Mouse (Mus musculus) regulatory T cell (primary cell): ENCODE data around the gene B9d2.

ENCODE experiments used
- in situ Hi-C: fragments of 300-600 bp; cut with MboI, MseI; formaldehyde crosslinking; loops from one replicate; pipeline ENCODE4 v1.15.1; 2025; ENCODE audit warnings: high pct_unique_total_duplicates

The B9d2 gene

DNA sequence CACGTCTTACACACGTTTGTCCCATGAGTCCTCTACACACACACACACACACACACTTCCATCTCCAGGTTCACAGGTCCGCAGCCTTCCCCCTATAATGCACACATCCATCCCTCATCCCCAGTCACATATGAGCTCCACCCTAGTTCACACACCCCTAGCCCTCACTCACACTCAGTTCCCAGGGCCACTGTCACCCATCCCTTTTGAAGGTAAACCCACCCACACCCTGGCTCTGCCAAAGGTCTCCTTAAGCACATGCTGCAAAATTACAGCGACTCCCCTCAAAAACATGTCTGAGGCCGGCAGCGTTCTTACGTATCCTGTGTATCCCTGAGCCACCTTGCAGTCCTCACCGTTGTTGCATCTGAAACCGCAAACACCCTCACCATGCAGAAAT is 6.3 kb upstream of the B9d2 start:
- in situ Hi-C loops, result no loop called here

DNA sequence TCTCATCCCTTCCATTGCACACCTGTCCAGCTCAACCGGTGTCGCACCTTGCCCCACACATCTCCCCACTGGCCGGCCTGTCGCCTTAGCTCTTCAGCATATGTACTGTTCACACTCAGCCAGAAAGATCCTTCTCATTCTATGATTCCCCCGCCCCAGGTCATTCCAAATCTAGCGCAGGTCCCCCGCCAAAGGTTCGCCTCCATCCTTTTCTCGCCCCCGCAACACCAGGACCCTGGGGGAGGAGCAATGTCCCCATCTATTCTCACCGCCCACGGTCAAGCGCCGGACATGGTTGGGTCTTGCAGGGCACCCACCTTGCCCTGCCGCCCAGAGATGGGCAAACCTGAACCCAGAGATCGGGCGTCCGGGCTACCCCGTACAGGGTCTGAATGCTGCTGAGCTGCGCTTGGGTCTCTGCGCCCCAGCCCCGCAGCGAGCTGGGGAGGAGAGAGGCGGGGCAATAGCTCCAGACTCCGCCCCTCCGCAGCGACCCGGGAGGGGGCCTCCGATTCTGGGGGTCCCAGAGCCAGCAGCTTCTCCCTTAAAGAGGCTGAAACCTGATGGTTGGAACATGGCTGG is 5.8 kb upstream of the B9d2 start, which contains the start of gene Tmem91:
TSS of gene Tmem91 (minus strand) at position 448 of the 582 bp plus-strand sequence.
- in situ Hi-C loops, result loop anchor here (25.0 kb wide), 1 partner anchor 1512 kb away; the partner anchor contains the start of genes BC024978, Gm21983, Mia and Rab4b

- in situ Hi-C loops, result loop anchor here (25.0 kb wide), 1 partner anchor 1512 kb away; the partner anchor contains the start of genes BC024978, Gm21983, Mia and Rab4b
These were observed 5.2 kb upstream of the B9d2 start for GRCm38 (mm10) chr7:25675405-25675804.

DNA sequence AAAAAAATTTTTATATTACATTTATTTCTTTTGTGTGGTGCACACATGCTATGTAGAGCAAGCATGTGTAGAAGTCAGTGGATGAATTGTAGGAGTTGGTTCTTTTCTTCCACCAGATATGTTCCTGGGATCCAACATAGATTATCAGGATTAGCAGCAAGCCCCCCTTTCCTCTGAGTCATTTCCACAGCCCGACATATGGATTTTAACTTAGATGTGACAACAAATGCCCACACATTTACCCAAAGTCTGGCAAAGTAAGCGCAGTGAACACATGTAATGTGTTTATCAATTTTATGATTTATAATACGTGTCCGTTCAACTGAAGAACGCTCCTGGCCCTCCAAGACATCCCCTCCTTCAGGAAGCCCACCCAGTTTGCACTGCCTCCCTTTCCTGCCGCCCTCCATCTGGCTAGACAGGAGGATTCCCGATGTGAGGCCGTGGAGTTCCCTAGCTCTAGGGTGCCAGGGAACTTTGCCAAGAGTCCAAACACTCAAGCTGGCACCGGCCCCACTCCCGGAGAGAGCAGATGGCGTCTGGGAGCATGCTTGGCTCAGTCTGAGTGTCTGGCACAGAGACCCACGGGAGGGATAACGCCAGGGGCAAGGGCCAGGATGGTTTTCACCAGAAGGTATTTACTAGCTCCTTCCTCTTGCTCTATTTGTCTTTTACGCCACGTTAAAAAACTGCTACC is 4.3 kb upstream of the B9d2 start:
- in situ Hi-C loops, result loop anchor here (25.0 kb wide), 1 partner anchor 1511 kb away; the partner anchor contains the start of genes BC024978, Gm21983, Mia and Rab4b

GRCm38 (mm10) chr7:25677013-25677412 is 3.6 kb upstream of the B9d2 start:
- in situ Hi-C loops, result loop anchor here (25.0 kb wide), 1 partner anchor 1510 kb away; the partner anchor contains the start of genes BC024978, Gm21983, Mia and Rab4b

GRCm38 (mm10) chr7:25679971-25680370 is 609 bp upstream of the B9d2 start:
- in situ Hi-C loops, result loop anchor here (10.0 to 25.0 kb wide), 2 partner anchors 1305 to 1507 kb away; partner anchors contain the start of genes BC024978, Gm21983, Kcnn4 and Mia

- in situ Hi-C loops, result loop anchor here (10.0 to 25.0 kb wide), 2 partner anchors 1307 to 1506 kb away; partner anchors contain the start of genes BC024978, Gm21983, Kcnn4 and Mia
These were observed 1.0 kb downstream of the B9d2 start for GRCm38 (mm10) chr7:25681341-25682231.

- in situ Hi-C loops, result loop anchor here (10.0 to 25.0 kb wide), 2 partner anchors 1309 to 1504 kb away; partner anchors contain the start of genes BC024978, Gm21983, Kcnn4 and Mia
These were observed 3.0 kb downstream of the B9d2 start for GRCm38 (mm10) chr7:25683474-25684180.

- in situ Hi-C loops, result loop anchor here (10.0 to 25.0 kb wide), 2 partner anchors 1310 to 1503 kb away; partner anchors contain the start of genes BC024978, Gm21983, Kcnn4 and Mia
These were observed 4.1 kb downstream of the B9d2 start for GRCm38 (mm10) chr7:25684659-25685058.

- in situ Hi-C loops, result loop anchor here (10.0 to 25.0 kb wide), 2 partner anchors 1311 to 1501 kb away; partner anchors contain the start of genes BC024978, Gm21983, Kcnn4 and Mia
These were observed 5.4 kb downstream of the B9d2 start for GRCm38 (mm10) chr7:25685926-25686470.

DNA sequence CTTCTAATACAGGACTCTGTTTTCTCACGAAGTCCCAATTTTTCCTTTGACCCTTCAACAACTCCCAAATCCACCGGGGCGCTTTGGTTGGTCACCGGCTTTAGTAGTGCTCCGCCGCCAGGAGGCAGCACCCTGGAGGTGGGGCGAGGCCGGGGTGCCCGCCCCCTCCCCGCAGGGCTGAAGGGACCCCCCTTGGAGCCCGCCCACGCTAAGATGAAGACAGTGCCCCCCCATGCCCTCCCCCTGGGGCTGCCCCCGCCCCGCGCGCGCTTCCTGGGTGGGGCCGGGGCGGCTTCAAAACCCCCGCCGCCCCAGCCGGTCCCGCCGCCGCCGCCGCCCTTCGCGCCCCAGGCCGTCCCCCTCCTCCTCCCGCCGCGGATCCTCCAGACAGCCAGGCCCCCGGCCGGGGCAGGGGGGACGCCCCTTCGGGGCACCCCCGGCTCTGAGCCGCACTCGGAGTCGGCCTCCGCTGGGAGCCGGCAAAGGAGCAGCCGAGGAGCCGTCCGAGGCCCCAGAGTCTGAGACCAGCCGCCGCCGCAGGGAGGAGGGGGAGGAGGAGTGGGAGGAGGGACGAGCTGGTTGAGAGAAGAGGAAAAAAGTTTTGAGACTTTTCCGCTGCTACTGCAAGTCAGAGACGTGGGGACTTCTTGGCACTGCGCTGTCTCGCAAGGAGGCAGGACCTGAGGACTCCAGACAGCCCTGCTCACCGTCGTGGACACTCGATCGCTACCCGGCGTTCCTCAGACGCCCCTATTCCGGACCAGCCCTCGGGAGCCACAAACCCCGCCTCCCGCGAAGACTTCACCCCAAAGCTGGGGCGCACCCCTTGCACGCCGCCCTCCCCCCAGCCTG is 6.3 kb downstream of the B9d2 start, which contains the start of gene Tgfb1:
TSS of gene Tgfb1 (plus strand) at position 323 of the 852 bp plus-strand sequence.
- in situ Hi-C loops, result loop anchor here (10.0 to 25.0 kb wide), 2 partner anchors 1312 to 1500 kb away; partner anchors contain the start of genes BC024978, Gm21983, Kcnn4 and Mia

DNA sequence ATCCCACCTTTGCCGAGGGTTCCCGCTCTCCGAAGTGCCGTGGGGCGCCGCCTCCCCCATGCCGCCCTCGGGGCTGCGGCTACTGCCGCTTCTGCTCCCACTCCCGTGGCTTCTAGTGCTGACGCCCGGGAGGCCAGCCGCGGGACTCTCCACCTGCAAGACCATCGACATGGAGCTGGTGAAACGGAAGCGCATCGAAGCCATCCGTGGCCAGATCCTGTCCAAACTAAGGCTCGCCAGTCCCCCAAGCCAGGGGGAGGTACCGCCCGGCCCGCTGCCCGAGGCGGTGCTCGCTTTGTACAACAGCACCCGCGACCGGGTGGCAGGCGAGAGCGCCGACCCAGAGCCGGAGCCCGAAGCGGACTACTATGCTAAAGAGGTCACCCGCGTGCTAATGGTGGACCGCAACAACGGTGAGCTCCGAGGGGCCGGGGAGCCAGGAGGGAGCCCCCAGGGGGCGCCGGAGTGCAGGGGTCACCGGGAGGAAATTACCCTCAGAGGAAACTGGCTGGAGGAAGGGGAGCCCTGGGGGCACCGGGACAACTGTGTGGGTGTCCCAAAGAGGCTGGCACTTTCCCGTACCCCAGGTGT is 7.3 kb downstream of the B9d2 start:
- in situ Hi-C loops, result loop anchor here (10.0 to 25.0 kb wide), 2 partner anchors 1313 to 1499 kb away; partner anchors contain the start of genes BC024978, Gm21983, Kcnn4 and Mia

GRCm38 (mm10) chr7:25688810-25689586 is 8.4 kb downstream of the B9d2 start:
- in situ Hi-C loops, result loop anchor here (10.0 to 25.0 kb wide), 2 partner anchors 1314 to 1498 kb away; partner anchors contain the start of genes BC024978, Gm21983, Kcnn4 and Mia

- in situ Hi-C loops, result loop anchor here (10.0 to 25.0 kb wide), 2 partner anchors 1315 to 1498 kb away; partner anchors contain the start of genes BC024978, Gm21983, Kcnn4 and Mia
These were observed 9.0 kb downstream of the B9d2 start for GRCm38 (mm10) chr7:25689603-25690021.

- in situ Hi-C loops, result loop anchor here (25.0 kb wide), 1 partner anchor 1497 kb away; the partner anchor contains the start of genes BC024978, Gm21983, Mia and Rab4b
These were observed 9.5 kb downstream of the B9d2 start for GRCm38 (mm10) chr7:25690051-25690450.

DNA sequence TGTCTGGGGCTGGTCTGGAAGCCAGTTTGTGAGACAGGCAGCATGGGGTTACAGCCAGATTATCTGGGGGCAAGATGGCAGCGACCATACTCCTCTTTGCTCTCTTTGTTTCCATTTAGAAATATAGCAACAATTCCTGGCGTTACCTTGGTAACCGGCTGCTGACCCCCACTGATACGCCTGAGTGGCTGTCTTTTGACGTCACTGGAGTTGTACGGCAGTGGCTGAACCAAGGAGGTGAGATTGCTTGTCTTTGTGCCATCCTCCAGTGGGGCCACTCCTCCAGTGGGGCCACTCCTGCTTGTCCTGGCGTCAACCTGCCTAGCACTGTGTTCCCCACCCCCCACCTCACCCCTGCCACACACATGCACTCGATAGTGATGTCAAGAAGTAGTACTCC is 13.5 kb downstream of the B9d2 start:
- in situ Hi-C loops, result loop anchor here (25.0 kb wide), 1 partner anchor 1493 kb away; the partner anchor contains the start of genes BC024978, Gm21983, Mia and Rab4b

DNA sequence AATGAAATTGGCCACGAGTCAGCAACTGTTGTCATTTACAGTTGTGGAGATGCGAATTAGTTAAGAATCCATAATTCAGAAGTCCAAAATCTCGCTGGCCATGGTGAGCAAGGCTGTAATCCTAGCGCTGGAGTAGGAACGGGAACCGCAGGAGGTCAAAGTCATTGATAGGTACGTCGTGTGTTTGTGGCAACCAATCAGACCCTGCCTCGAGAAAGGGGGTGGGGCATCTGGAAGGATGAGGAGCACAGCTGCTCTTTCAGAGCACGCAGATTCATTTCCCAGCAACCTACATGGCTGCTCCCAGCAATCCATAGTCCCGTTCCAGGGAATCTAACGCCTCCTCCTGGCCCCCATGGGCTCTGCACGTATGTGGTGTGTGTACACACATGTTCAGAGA is 19.3 kb downstream of the B9d2 start:
- in situ Hi-C loops, result loop anchor here (25.0 kb wide), 1 partner anchor 1487 kb away; the partner anchor contains the start of genes BC024978, Gm21983, Mia and Rab4b
